Mouse (Mus musculus) limb, embryonic 11.5 days (tissue): ENCODE results near the gene Yipf2. TPM values are rescaled to one million over a fixed set of nuclear protein-coding genes. Genes with fewer than 3 reads are reported as not detected.
"Not testable (repeated sequence)": the region's sequence is repeated elsewhere in the genome, so short reads cannot be mapped to it uniquely, and the experiment has no call there.

Experiments used
- ATAC-seq: fragments of 200-750 bp; cut with Nextera tagmentation; 2 replicates; pipeline ENCODE4 v1.8.0; 2017; ENCODE audit warnings: low read depth; ENCODE audit not compliant: insufficient number of reproducible peaks, low FRiP score, low TSS enrichment
- DNase-seq: peaks from one replicate; pipeline ENCODE4 v3.0.0-alpha.2; 2015; ENCODE audit warnings: low spot score
- H3K27ac ChIP-seq: fragments of 300-500 bp; sonication (generic); replicated peaks from 2 replicates; pipeline ENCODE4 v1.5.1; 2014; ENCODE audit warnings: low read depth, mild to moderate bottlenecking, low read length
- H3K27me3 ChIP-seq: fragments of 300-500 bp; sonication (generic); 2 replicates; pipeline ENCODE4 v1.6.1; 2014; ENCODE audit warnings: mild to moderate bottlenecking, low read length, mixed read lengths; ENCODE audit not compliant: control insufficient read depth, insufficient read depth
- H3K36me3 ChIP-seq: fragments of 300-500 bp; sonication (generic); 2 replicates; pipeline ENCODE4 v1.6.1; 2014; ENCODE audit warnings: mild to moderate bottlenecking, low read length, moderate library complexity, mixed read lengths; ENCODE audit not compliant: control insufficient read depth, insufficient read depth
- H3K4me1 ChIP-seq: fragments of 300-500 bp; sonication (generic); 2 replicates; pipeline ENCODE4 v1.6.1; 2014; ENCODE audit warnings: low read length, mixed read lengths; ENCODE audit not compliant: control insufficient read depth, insufficient read depth
- H3K4me2 ChIP-seq: fragments of 300-500 bp; sonication (generic); 2 replicates; pipeline ENCODE4 v1.6.1; 2014; ENCODE audit warnings: low read depth, mild to moderate bottlenecking, moderate library complexity; ENCODE audit not compliant: severe bottlenecking
- H3K4me3 ChIP-seq: fragments of 300-500 bp; sonication (generic); 2 replicates; pipeline ENCODE4 v1.5.1; 2014; ENCODE audit warnings: low read depth, low read length
- H3K9ac ChIP-seq: fragments of 300-500 bp; sonication (generic); 2 replicates; pipeline ENCODE4 v1.6.1; 2014; ENCODE audit warnings: mild to moderate bottlenecking, low read length
- H3K9me3 ChIP-seq: fragments of 300-500 bp; sonication (generic); 2 replicates; pipeline ENCODE4 v1.6.1; 2016; ENCODE audit warnings: low read length; ENCODE audit not compliant: control insufficient read depth
- WGBS: fragments of 180-500 bp; shearing (Covaris S2); extraction: QIAGEN DNeasy Blood & Tissue Kit; methylation state at CpG from one replicate; pipeline ENCODE4 v1.1.7; 2014; 5-methylcytosine and 5-hydroxymethylcytosine counted together
- microRNA counts: library from miRNA; unstranded; fragments of <30 nt; microRNA quantifications from one replicate; lab custom pipeline; 2016
- microRNA-seq: library from miRNA; unstranded; fragments of <30 nt; microRNA quantifications from one replicate; pipeline ENCODE4, GENCODE M21; 2016
- polyA plus RNA-seq: library from polyadenylated mRNA; unstranded; fragments of >200 nt; fragmentation: Nextera tagmentation; extraction: Ambion mirVana; gene quantifications from 2 replicates; pipeline ENCODE4 v1.2.1, GENCODE M21; 2014

Gene Yipf2
- polyA plus RNA-seq, 1 experiment from 2014 or later, result 14.0 TPM

DNA sequence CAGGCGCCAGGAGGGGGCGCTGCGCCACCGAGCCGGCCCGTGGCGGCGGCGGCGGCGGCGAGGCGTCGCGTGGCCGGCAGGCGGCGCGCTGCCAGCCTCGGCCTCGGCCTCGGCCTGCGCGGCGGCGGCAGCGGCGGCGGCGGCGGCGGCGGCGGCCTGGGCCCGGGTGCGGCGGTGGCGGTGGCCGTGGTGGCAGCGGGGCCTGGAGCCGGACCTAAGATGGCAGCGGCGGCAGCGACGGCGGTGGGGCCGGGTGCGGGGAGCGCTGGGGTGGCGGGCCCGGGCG is 45.9 kb downstream of the Yipf2 start, which contains the start of gene Carm1:
Carm1 (plus strand) TSS at position 106 of the 286 bp plus-strand sequence.
- peaks cover 13% of the 10 kb centered on the region; the same call in 1 of the 2 replicates for H3K4me1 ChIP-seq
- no peaks in the 10 kb centered on the region for H3K9me3 ChIP-seq
- H3K27me3 ChIP-seq, result no peaks in the 10 kb centered on the region
- H3K9ac ChIP-seq, result peak within 1 kb of the TSS; percentile 98
- 0% methylated on average over 2 of the region's 52 CpGs for WGBS
- H3K4me2 ChIP-seq, result peak within 1 kb of the TSS; percentile 79
- DNase-seq, result no peak
- no peak for ATAC-seq
- peak within 1 kb of the TSS; percentile 80 for H3K4me3 ChIP-seq
- H3K36me3 ChIP-seq, result peaks cover 3% of the 10 kb centered on the region; the same call in 1 of the 2 replicates
- H3K27ac ChIP-seq, result peak within 1 kb of the TSS; percentile 98

DNA sequence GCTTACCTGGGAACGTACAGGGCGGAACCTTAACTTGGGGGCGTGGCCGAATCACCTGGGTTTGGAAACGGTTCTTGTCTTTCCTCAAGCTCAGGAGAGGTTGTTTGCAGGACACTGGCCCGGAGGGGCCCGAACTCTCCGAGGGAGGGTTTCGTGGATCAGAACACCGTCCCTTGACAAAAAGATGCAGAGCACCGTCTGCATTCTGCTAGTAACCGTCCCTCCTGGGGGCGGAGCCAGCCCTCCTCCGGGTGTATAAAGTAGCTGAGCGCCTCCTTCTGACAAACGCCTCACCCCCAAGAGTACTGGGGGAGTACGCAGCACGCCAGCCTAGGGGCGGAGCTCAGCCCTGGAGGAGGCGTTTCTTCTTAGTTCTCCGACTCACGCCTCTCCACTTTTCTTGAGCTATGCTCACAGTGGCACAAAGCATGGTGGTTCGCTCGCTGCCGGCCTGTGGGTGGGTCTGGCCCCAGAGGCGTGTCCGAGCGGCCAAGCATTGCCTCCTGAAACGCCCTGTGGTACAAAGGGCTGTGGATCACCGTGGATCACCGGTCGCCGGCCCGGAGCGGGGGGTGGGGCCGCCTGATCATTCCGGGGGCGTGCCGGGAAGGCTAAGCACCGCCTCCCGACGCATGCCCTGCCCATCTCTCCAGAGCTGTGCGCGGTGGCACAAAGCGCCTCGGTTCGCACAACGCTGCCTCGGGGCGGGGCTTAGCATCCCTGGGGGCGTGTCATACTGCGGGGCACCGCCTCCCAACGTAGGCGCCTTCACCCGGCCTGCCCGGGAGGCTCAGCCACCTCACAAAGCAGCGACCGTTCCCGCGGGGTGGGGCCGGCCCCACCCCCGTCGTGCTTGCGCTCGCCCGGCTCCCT is 46.5 kb downstream of the Yipf2 start:
- H3K9me3 ChIP-seq, result no peaks in the 10 kb centered on the region
- H3K27ac ChIP-seq, result peak overlapping the region; percentile 98
- H3K4me1 ChIP-seq, result peaks cover 13% of the 10 kb centered on the region; the same call in 1 of the 2 replicates
- H3K4me2 ChIP-seq, result peak overlapping the region; percentile 57
- under 1% methylated on average over 67 of the region's 67 CpGs for WGBS
- peak; percentile 100 for DNase-seq
- H3K36me3 ChIP-seq, result no peaks in the 10 kb centered on the region
- peak; percentile 94 for ATAC-seq
- H3K27me3 ChIP-seq, result no peaks in the 10 kb centered on the region
- H3K4me3 ChIP-seq, result peak overlapping the region; percentile 80
- peak overlapping the region; percentile 69 for H3K9ac ChIP-seq

DNA sequence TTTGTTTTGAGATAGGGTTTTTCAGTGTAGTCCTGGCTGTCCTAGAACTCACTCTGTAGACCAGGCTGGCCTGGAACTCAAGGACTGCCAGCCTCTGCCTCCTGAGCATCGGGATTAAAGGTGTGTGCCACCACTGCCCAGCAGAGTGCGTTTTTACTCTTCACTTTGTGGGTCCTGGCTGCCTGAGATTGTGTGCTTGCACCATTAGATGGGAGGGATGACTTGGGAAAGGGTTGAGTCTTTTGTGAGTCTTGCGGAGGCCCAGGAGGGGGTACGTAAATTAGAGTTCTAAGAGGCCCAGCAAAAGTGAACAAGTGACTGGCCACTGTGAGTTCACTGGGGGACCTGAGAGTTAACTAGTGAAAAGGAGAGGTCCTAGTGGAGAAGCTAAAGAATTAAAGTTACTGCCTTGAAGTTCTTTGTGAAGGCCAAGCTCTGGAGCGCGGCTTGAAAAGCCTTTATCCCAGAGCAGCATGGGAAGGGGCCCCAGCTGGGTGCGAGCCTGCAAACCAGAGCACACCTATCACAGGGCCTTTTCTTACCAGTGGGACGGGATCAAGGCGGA is 47.2 kb downstream of the Yipf2 start:
- peaks cover 13% of the 10 kb centered on the region; the same call in 1 of the 2 replicates for H3K4me1 ChIP-seq
- no peaks in the 10 kb centered on the region for H3K9me3 ChIP-seq
- WGBS, result 8% methylated on average over 9 of the region's 9 CpGs
- peak overlapping the region; percentile 98 for H3K27ac ChIP-seq
- no peak for DNase-seq
- H3K4me2 ChIP-seq, result peak overlapping the region; percentile 57
- H3K4me3 ChIP-seq, result peak overlapping the region; percentile 80
- H3K27me3 ChIP-seq, result no peaks in the 10 kb centered on the region
- H3K36me3 ChIP-seq, result no peaks in the 10 kb centered on the region
- peak; percentile 85 for ATAC-seq
- H3K9ac ChIP-seq, result peak overlapping the region; percentile 69

DNA sequence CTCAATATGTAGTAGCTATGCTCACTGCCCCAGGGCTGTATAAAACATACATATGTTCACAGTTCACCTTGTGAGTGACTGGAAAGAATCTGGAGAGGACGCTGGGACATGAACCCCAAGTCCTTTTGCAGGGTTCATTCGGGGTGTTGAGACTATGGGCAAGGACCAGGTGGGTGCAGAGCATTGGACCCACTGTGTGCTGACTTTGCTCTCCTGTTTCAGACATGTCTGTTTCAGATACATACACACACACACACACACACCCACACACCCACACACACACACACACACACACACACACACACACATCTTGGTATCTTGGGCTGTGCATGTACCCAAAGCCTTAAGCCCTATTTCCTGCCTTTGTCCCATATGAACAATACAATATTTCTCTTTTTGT is 50.6 kb downstream of the Yipf2 start:
- not testable (repeated sequence) for H3K36me3 ChIP-seq, H3K4me3 ChIP-seq, H3K9me3 ChIP-seq, H3K9ac ChIP-seq, ATAC-seq, H3K27me3 ChIP-seq, DNase-seq, H3K4me1 ChIP-seq, H3K27ac ChIP-seq, H3K4me2 ChIP-seq
- 80% methylated on average over 2 of the region's 2 CpGs for WGBS

DNA sequence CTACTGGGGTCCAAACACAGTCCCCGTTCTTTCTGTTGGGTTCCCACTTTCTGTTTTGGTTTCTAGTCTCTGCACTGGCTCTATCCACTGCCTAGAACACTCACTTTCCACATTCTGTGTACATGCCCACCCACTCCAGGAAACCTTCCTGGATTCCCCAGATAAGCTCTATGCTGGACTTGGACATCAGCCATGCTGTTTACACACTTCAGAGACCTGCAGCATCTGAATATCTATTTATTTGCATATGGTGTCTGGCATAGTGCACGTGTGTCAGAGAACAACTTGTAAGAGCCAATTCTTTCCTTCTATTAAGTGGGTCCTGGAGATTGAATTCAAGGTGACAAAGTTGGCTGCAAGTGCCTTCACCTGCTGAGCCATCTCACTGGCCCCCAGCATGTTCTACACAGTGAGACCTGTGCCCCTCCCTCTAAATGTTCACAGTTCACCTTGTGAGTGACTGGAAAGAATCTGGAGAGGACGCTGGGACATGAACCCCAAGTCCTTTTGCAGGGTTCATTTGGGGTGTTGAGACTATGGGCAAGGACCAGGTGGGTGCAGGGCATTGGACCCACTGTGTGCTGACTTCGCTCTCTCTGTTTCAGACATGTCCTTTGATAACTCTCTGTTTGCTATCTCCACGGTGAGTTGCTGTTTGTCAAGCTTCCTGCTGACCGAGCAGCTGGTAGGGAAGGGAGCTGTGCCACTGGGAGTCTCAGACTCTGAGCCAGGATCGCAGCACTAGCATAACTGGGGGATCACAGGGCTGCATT is 52.5 kb downstream of the Yipf2 start:
- Histone ChIP-seq H3K27ac (no peak overlapping the region), H3K36me3 (no peaks in the 10 kb centered on the region; the same call in 1 of the 2 replicates), H3K27me3 (no peaks in the 10 kb centered on the region), H3K9ac (no peak overlapping the region), H3K4me1 (0 out of 2 replicates have a peak, but pooled peaks cover under 1% of the 10 kb centered on the region), H3K4me2 (no peak overlapping the region), H3K9me3 (no peaks in the 10 kb centered on the region), H3K4me3 (no peak overlapping the region)
- 74% methylated on average over 7 of the region's 7 CpGs for WGBS
- DNase-seq (no peak), ATAC-seq (no peak)

MicroRNA genes within 50 kb of the gene (microRNA counts, 519-probe panel; counts per million panel counts)
- microRNA mmu-miR-1946b (lab: Ali Mortazavi, UCI), result not detected

Small RNAs within 50 kb of the gene (microRNA-seq; reads per million reads assigned to microRNA genes)
- not detected for gene Mir1946b

Other genes starting within 250 kb of the Yipf2 start
- 268 and 285 TPM in 2 replicates for gene Ilf3, start 225.0 kb downstream of the Yipf2 start, polyA plus RNA-seq
- gene Qtrt1, start 181.0 kb downstream of the Yipf2 start, polyA plus RNA-seq, result 48.3 and 50.3 TPM in 2 replicates
- gene Dnm2, start 167.9 kb downstream of the Yipf2 start, polyA plus RNA-seq, result 66.4 and 67.0 TPM in 2 replicates
- 97.0 and 99.6 TPM in 2 replicates for gene Tmed1, start 82.6 kb downstream of the Yipf2 start, polyA plus RNA-seq
- gene AB124611, start 66.7 kb downstream of the Yipf2 start, polyA plus RNA-seq, result 2.5 and 3.2 TPM in 2 replicates
- gene Carm1, start 45.9 kb downstream of the Yipf2 start, polyA plus RNA-seq, result 78.9 and 93.7 TPM in 2 replicates
- gene Timm29, start 106 bp downstream of the Yipf2 start, polyA plus RNA-seq, result 44.1 and 44.9 TPM in 2 replicates
- gene Smarca4, start 23.3 kb upstream of the Yipf2 start, polyA plus RNA-seq, result 143 and 155 TPM in 2 replicates
- 15.2 and 23.2 TPM in 2 replicates for gene Ldlr, start 130.7 kb upstream of the Yipf2 start, polyA plus RNA-seq
- 176 and 183 TPM in 2 replicates for gene Spc24, start 167.5 kb upstream of the Yipf2 start, polyA plus RNA-seq
- gene Kank2, start 205.9 kb upstream of the Yipf2 start, polyA plus RNA-seq, result 11.6 and 12.7 TPM in 2 replicates
- gene Angptl8, start 242.7 kb upstream of the Yipf2 start, polyA plus RNA-seq, result 0.64 and 0.82 TPM in 2 replicates